Mouse (Mus musculus): Measurements from ENCODE around the gene Gnmt. TPM values are rescaled to one million over a fixed set of nuclear protein-coding genes. Genes with fewer than 3 reads are reported as not detected.

The Gnmt gene
- polyA plus RNA-seq, 2 experiments: 0.78 to 1.1 TPM

GRCm38 (mm10) chr17:46711612-46712271 lies 17.2 kb downstream of the Gnmt start:
- Histone ChIP-seq H3K4me3 (replicated peaks; ENCODE audit: low read length) (peak overlapping the region; percentile 99), H3K27me3 (ENCODE audit: control insufficient read depth, insufficient read depth, low read length) (no peaks in the 10 kb centered on the region), H3K9ac (ENCODE audit: low read depth, low read length, severe bottlenecking) (peak overlapping the region; percentile 88), H3K36me3 (ENCODE audit: control insufficient read depth, insufficient read depth, low read length) (peaks cover 25% of the 10 kb centered on the region), H3K9me3 (ENCODE audit: control insufficient read depth, low read length) (no peaks in the 10 kb centered on the region), H3K4me2 (replicated peaks; ENCODE audit: low read depth, low read length, severe bottlenecking) (peak overlapping the region; percentile 97), H3K4me1 (ENCODE audit: control insufficient read depth, insufficient read depth, low read length) (peaks cover 7% of the 10 kb centered on the region), H3K27ac (replicated peaks; ENCODE audit: low read depth, low read length) (peak overlapping the region; percentile 58)
- WGBS: 1% methylated on average over 37 of the region's 76 CpGs
- TF ChIP-seq POLR2A (IDR thresholded peaks at IDR 0.05; ENCODE audit: borderline replicate concordance, extremely low read depth, insufficient read depth, insufficient read length): no peak
- ATAC-seq (ENCODE audit: low FRiP score, low read depth): peak; percentile 47
- DNase-seq (ENCODE audit: low spot score): no peak

- H3K4me2 ChIP-seq (replicated peaks; ENCODE audit: low read depth, low read length, severe bottlenecking): peak within 1 kb of the TSS; percentile 97
- 7% methylated on average over 36 of the region's 36 CpGs for WGBS
Measured at GRCm38 (mm10) chr17:46710959-46711597, 17.9 kb downstream of the Gnmt start, which contains the start of gene Pex6. Pex6 (plus strand) TSS chr17:46711463.

GRCm38 (mm10) chr17:46706375-46707089 lies 22.4 kb downstream of the Gnmt start:
- no peak overlapping the region for H3K4me2 ChIP-seq (replicated peaks; ENCODE audit: low read depth, low read length, severe bottlenecking)
- peaks cover 22% of the 10 kb centered on the region for H3K4me1 ChIP-seq (ENCODE audit: control insufficient read depth, insufficient read depth, low read length)
- 92% methylated on average over 14 of the region's 14 CpGs for WGBS
- no peak for TF ChIP-seq POLR2A (IDR thresholded peaks at IDR 0.05; ENCODE audit: borderline replicate concordance, extremely low read depth, insufficient read depth, insufficient read length)
- H3K9ac ChIP-seq (ENCODE audit: low read depth, low read length, severe bottlenecking): no peak overlapping the region
- no peaks in the 10 kb centered on the region for H3K9me3 ChIP-seq (ENCODE audit: control insufficient read depth, low read length)
- ATAC-seq (ENCODE audit: low FRiP score, low read depth) (no peak), DNase-seq (ENCODE audit: low spot score) (no peak)
- H3K27ac ChIP-seq (replicated peaks; ENCODE audit: low read depth, low read length): no peak overlapping the region
- no peak overlapping the region for H3K4me3 ChIP-seq (replicated peaks; ENCODE audit: low read length)
- no peaks in the 10 kb centered on the region for H3K27me3 ChIP-seq (ENCODE audit: control insufficient read depth, insufficient read depth, low read length)
- no peaks in the 10 kb centered on the region for H3K36me3 ChIP-seq (ENCODE audit: control insufficient read depth, insufficient read depth, low read length)

More at GRCm38 (mm10) chr17:46710959-46711597, 17.9 kb downstream of the Gnmt start, which contains the start of gene Pex6:
- ATAC-seq (ENCODE audit: low FRiP score, low read depth) (peak; percentile 94), DNase-seq (ENCODE audit: low spot score) (peak; percentile 97)
- Histone ChIP-seq H3K9me3 (ENCODE audit: control insufficient read depth, low read length) (no peaks in the 10 kb centered on the region), H3K4me3 (replicated peaks; ENCODE audit: low read length) (peak within 1 kb of the TSS; percentile 99), H3K36me3 (ENCODE audit: control insufficient read depth, insufficient read depth, low read length) (peaks cover 19% of the 10 kb centered on the region), H3K9ac (ENCODE audit: low read depth, low read length, severe bottlenecking) (peak within 1 kb of the TSS; percentile 88), H3K4me1 (ENCODE audit: control insufficient read depth, insufficient read depth, low read length) (peaks cover 7% of the 10 kb centered on the region), H3K27ac (replicated peaks; ENCODE audit: low read depth, low read length) (peak within 1 kb of the TSS; percentile 58), H3K27me3 (ENCODE audit: control insufficient read depth, insufficient read depth, low read length) (no peaks in the 10 kb centered on the region)
- peak; percentile 34; the same call in 1 of the 2 replicates for TF ChIP-seq POLR2A (IDR thresholded peaks at IDR 0.05; ENCODE audit: borderline replicate concordance, extremely low read depth, insufficient read depth, insufficient read length)

GRCm38 (mm10) chr17:46704887-46705835 lies 23.8 kb downstream of the Gnmt start, which contains the start of gene Ppp2r5d:
Ppp2r5d (minus strand) TSS chr17:46705111.
- H3K36me3 ChIP-seq (ENCODE audit: control insufficient read depth, insufficient read depth, low read length): no peaks in the 10 kb centered on the region
- DNase-seq (ENCODE audit: low spot score) (peak; percentile 99), ATAC-seq (ENCODE audit: low FRiP score, low read depth) (peak; percentile 96)
- H3K4me2 ChIP-seq (replicated peaks; ENCODE audit: low read depth, low read length, severe bottlenecking): peak within 1 kb of the TSS; percentile 73
- H3K27ac ChIP-seq (replicated peaks; ENCODE audit: low read depth, low read length): peak within 1 kb of the TSS; percentile 85
- peak within 1 kb of the TSS; percentile 91 for H3K4me3 ChIP-seq (replicated peaks; ENCODE audit: low read length)
- under 1% methylated on average over 48 of the region's 48 CpGs for WGBS
- H3K4me1 ChIP-seq (ENCODE audit: control insufficient read depth, insufficient read depth, low read length): peaks cover 22% of the 10 kb centered on the region
- H3K9ac ChIP-seq (ENCODE audit: low read depth, low read length, severe bottlenecking): peak within 1 kb of the TSS; percentile 92
- no peaks in the 10 kb centered on the region for H3K9me3 ChIP-seq (ENCODE audit: control insufficient read depth, low read length)
- H3K27me3 ChIP-seq (ENCODE audit: control insufficient read depth, insufficient read depth, low read length): no peaks in the 10 kb centered on the region
- peak; percentile 77 for TF ChIP-seq POLR2A (IDR thresholded peaks at IDR 0.05; ENCODE audit: borderline replicate concordance, extremely low read depth, insufficient read depth, insufficient read length)

All from limb, embryonic 14.5 days (tissue).